19 mouse cellular contexts compared by ENCODE assay signal in genomic region chr12:44346143-44346542, GRCm38 (mm10). TPM values are rescaled to one million over a fixed set of nuclear protein-coding genes. Genes with fewer than 3 reads are reported as not detected.
DNase-seq lines count a peak whose midpoint lies in the region; ATAC-seq lines count a peak whose summit lies in the region.
"Had no signal": no experiment of that assay in that cellular context is flagged by ENCODE, and none has a peak within 500 bp of the region (broad histone marks: within the 10 kb centered on the region; RNA-seq: fewer than 3 reads in every experiment).

No protein-coding gene starts in this region.

- no peak overlapping the region for H3K9ac ChIP-seq in hindbrain, embryonic 16.5 days (ENCODE audit: low read depth, low read length)
- no peak overlapping the region for H3K9ac ChIP-seq in neural tube, embryonic 14.5 days (replicated peaks; ENCODE audit: low read depth, low read length)
- H3K9ac ChIP-seq in forebrain, embryonic 16.5 days (replicated peaks; ENCODE audit: low read depth, low read length) = no peak overlapping the region
- H3K9ac ChIP-seq: liver, embryonic 13.5 days; stomach, embryonic 15.5 days had no signal

- H3K36me3 ChIP-seq in hindbrain, embryonic 16.5 days (ENCODE audit: control insufficient read depth, insufficient read depth, low read length) = no peaks in the 10 kb centered on the region
- no peaks in the 10 kb centered on the region for H3K36me3 ChIP-seq in hindbrain, embryonic 10.5 days
- no peaks in the 10 kb centered on the region for H3K36me3 ChIP-seq in neural tube, embryonic 14.5 days (ENCODE audit: control insufficient read depth, insufficient read depth, low read length)
- no peaks in the 10 kb centered on the region; the same call in 1 of the 2 replicates for H3K36me3 ChIP-seq in forebrain, embryonic 16.5 days (ENCODE audit: control insufficient read depth, insufficient read depth)
- H3K36me3 ChIP-seq: liver, embryonic 13.5 days; stomach, embryonic 15.5 days had no signal

- peaks cover 9% of the 10 kb centered on the region for H3K4me1 ChIP-seq in hindbrain, embryonic 16.5 days (ENCODE audit: control insufficient read depth, insufficient read depth, low read depth, low read length)
- H3K4me1 ChIP-seq in hindbrain, embryonic 10.5 days (replicated peaks) = peaks cover 27% of the 10 kb centered on the region
- peaks cover 8% of the 10 kb centered on the region; the same call in 1 of the 2 replicates for H3K4me1 ChIP-seq in neural tube, embryonic 14.5 days (ENCODE audit: control insufficient read depth, insufficient read depth, low read length)
- peaks cover 14% of the 10 kb centered on the region for H3K4me1 ChIP-seq in forebrain, embryonic 16.5 days (replicated peaks; ENCODE audit: control insufficient read depth, insufficient read depth, low read length)
- H3K4me1 ChIP-seq: liver, embryonic 13.5 days; stomach, embryonic 15.5 days had no signal

- H3K9me3 ChIP-seq in hindbrain, embryonic 16.5 days (ENCODE audit: control insufficient read depth, low read length) = no peaks in the 10 kb centered on the region
- H3K9me3 ChIP-seq in hindbrain, embryonic 10.5 days = no peaks in the 10 kb centered on the region
- H3K9me3 ChIP-seq in neural tube, embryonic 14.5 days (ENCODE audit: control insufficient read depth, low read length) = no peaks in the 10 kb centered on the region
- H3K9me3 ChIP-seq in forebrain, embryonic 16.5 days (ENCODE audit: control insufficient read depth, low read length) = no peaks in the 10 kb centered on the region
- H3K9me3 ChIP-seq: liver, embryonic 13.5 days; stomach, embryonic 15.5 days had no signal

- H3K27me3 ChIP-seq in hindbrain, embryonic 16.5 days (replicated peaks; ENCODE audit: control insufficient read depth, insufficient read depth, low read length) = no peaks in the 10 kb centered on the region
- no peaks in the 10 kb centered on the region for H3K27me3 ChIP-seq in hindbrain, embryonic 10.5 days (ENCODE audit: insufficient read depth, poor library complexity, severe bottlenecking)
- H3K27me3 ChIP-seq in neural tube, embryonic 14.5 days (ENCODE audit: control insufficient read depth, insufficient read depth, low read length) = no peaks in the 10 kb centered on the region
- no peaks in the 10 kb centered on the region for H3K27me3 ChIP-seq in forebrain, embryonic 16.5 days (replicated peaks; ENCODE audit: control insufficient read depth, insufficient read depth, low read length)
- H3K27me3 ChIP-seq: liver, embryonic 13.5 days; stomach, embryonic 15.5 days had no signal

- no peak overlapping the region for H3K27ac ChIP-seq in hindbrain, embryonic 16.5 days (ENCODE audit: low read depth, low read length)
- H3K27ac ChIP-seq in hindbrain, embryonic 10.5 days = no peak overlapping the region
- H3K27ac ChIP-seq in neural tube, embryonic 14.5 days (ENCODE audit: low read depth, low read length) = no peak overlapping the region
- no peak overlapping the region for H3K27ac ChIP-seq in forebrain, embryonic 16.5 days (ENCODE audit: low read length)
- H3K27ac ChIP-seq: left cerebral cortex, adult 2 months; liver, embryonic 13.5 days; stomach, embryonic 15.5 days had no signal

- ATAC-seq in hindbrain, embryonic 16.5 days = 0 out of 2 replicates have a peak, but pooled peaks have one; percentile 18
- peak; percentile 58; the same call in 1 of the 2 replicates for ATAC-seq in neural tube, embryonic 14.5 days (ENCODE audit: low read depth)
- 0 out of 2 replicates have a peak, but pooled peaks have one; percentile 54 for ATAC-seq in forebrain, embryonic 16.5 days
- ATAC-seq: activated CD4-positive, CD25-positive, alpha-beta regulatory T cell, adult 4 months had no signal

- DNase-seq in hindbrain, embryonic 10.5 days (ENCODE audit: low spot score) = no peak
- DNase-seq in neural tube, embryonic 10.5 days (ENCODE audit: extremely low spot score, low spot score) = no peak
- DNase-seq in gastrocnemius, adult 18-20 months (ENCODE audit: low spot score) = no peak
- no peak for DNase-seq in adipocyte (ENCODE audit: low spot score)
- DNase-seq: adrenal gland, postnatal 10 days; cerebellum, adult 9-10 months; kidney, adult 11 months; kidney, postnatal 4 days; liver, embryonic 13.5 days; lung, adult 2 months; lung, postnatal 14 days; thymus, postnatal 25 days had no signal

- no peak overlapping the region for H3K4me2 ChIP-seq in hindbrain, embryonic 16.5 days (ENCODE audit: low read length)
- no peak overlapping the region for H3K4me2 ChIP-seq in neural tube, embryonic 14.5 days (ENCODE audit: low read depth, low read length)
- H3K4me2 ChIP-seq in forebrain, embryonic 16.5 days (ENCODE audit: low read length) = no peak overlapping the region
- H3K4me2 ChIP-seq: liver, embryonic 13.5 days; stomach, embryonic 15.5 days had no signal

- WGBS in hindbrain, embryonic 16.5 days = 50% methylated on average over 3 of the region's 3 CpGs
- 84% methylated on average over 3 of the region's 3 CpGs for WGBS in hindbrain, embryonic 10.5 days
- WGBS in neural tube, embryonic 14.5 days = 49% methylated on average over 3 of the region's 3 CpGs
- WGBS in forebrain, embryonic 16.5 days = 8% methylated on average over 3 of the region's 3 CpGs

- no peak overlapping the region for H3K4me3 ChIP-seq in hindbrain, embryonic 16.5 days (ENCODE audit: low read length)
- no peak overlapping the region for H3K4me3 ChIP-seq in hindbrain, embryonic 10.5 days
- H3K4me3 ChIP-seq in neural tube, embryonic 14.5 days (ENCODE audit: low read depth, low read length) = no peak overlapping the region
- H3K4me3 ChIP-seq in forebrain, embryonic 16.5 days (replicated peaks; ENCODE audit: low read length) = no peak overlapping the region
- H3K4me3 ChIP-seq: left cerebral cortex, adult 2 months; liver, embryonic 13.5 days; stomach, embryonic 15.5 days had no signal

RNA-seq across cellular contexts. Expression of gene Nrcam, which starts 17.5 kb away (rescaled TPM):
- polyA plus RNA-seq in hindbrain, embryonic 16.5 days (2015; fragmentation: Nextera tagmentation; extraction: Ambion mirVana) = 125 and 142 TPM in 2 replicates
- 24.2 and 46.9 TPM in 2 replicates for polyA plus RNA-seq in hindbrain, embryonic 10.5 days (2016; fragmentation: Nextera tagmentation; extraction: Ambion mirVana)
- 136 and 175 TPM in 2 replicates for polyA plus RNA-seq in neural tube, embryonic 14.5 days (2014; fragmentation: Nextera tagmentation; extraction: Ambion mirVana)
- 129 and 139 TPM in 2 replicates for polyA plus RNA-seq in forebrain, embryonic 16.5 days (2015; fragmentation: Nextera tagmentation; extraction: Ambion mirVana)
- total RNA-seq in gastrocnemius, adult 18-20 months (2021) = under 1 TPM; 0.33 to 0.57 TPM
- total RNA-seq: MEL had no signal
